Mouse (Mus musculus): ENCODE results near the gene Sez6. TPM values are rescaled to one million over a fixed set of nuclear protein-coding genes. Genes with fewer than 3 reads are reported as not detected.

Gene Sez6
- polyA plus RNA-seq, 1 experiment from 2014 or later: 1.5 TPM

GRCm38 (mm10) chr11:77892883-77893282 lies 37.7 kb upstream of the Sez6 start:
- Histone ChIP-seq H3K27me3 (ENCODE audit: control insufficient read depth, insufficient read depth, low read length) (peaks cover 7% of the 10 kb centered on the region), H3K4me2 (ENCODE audit: low read depth, low read length) (no peak overlapping the region), H3K27ac (replicated peaks; ENCODE audit: low read depth, low read length) (no peak overlapping the region), H3K9me3 (replicated peaks; ENCODE audit: control insufficient read depth, low read length) (no peaks in the 10 kb centered on the region), H3K4me3 (ENCODE audit: low read depth, low read length) (no peak overlapping the region), H3K9ac (replicated peaks; ENCODE audit: low read length) (no peak overlapping the region), H3K36me3 (replicated peaks; ENCODE audit: control insufficient read depth, insufficient read depth, low read depth, low read length) (no peaks in the 10 kb centered on the region), H3K4me1 (ENCODE audit: control insufficient read depth, insufficient read depth, low read length) (peaks cover 17% of the 10 kb centered on the region)
- DNase-seq (ENCODE audit: low spot score): no peak
- 7% methylated on average over 5 of the region's 5 CpGs for WGBS
- ATAC-seq (replicated peaks; ENCODE audit: insufficient number of reproducible peaks, low FRiP score, low TSS enrichment, low read depth): no peak

GRCm38 (mm10) chr11:77893283-77893682 lies 37.3 kb upstream of the Sez6 start:
- Histone ChIP-seq H3K27me3 (ENCODE audit: control insufficient read depth, insufficient read depth, low read length) (peaks cover 9% of the 10 kb centered on the region), H3K4me3 (ENCODE audit: low read depth, low read length) (no peak overlapping the region), H3K4me1 (ENCODE audit: control insufficient read depth, insufficient read depth, low read length) (peaks cover 17% of the 10 kb centered on the region), H3K36me3 (replicated peaks; ENCODE audit: control insufficient read depth, insufficient read depth, low read depth, low read length) (no peaks in the 10 kb centered on the region), H3K9ac (replicated peaks; ENCODE audit: low read length) (peak overlapping the region; percentile 43), H3K9me3 (replicated peaks; ENCODE audit: control insufficient read depth, low read length) (no peaks in the 10 kb centered on the region), H3K27ac (replicated peaks; ENCODE audit: low read depth, low read length) (peak overlapping the region; percentile 57; the same call in 1 of the 2 replicates), H3K4me2 (ENCODE audit: low read depth, low read length) (no peak overlapping the region; the same call in 1 of the 2 replicates)
- DNase-seq (ENCODE audit: low spot score) (no peak), ATAC-seq (replicated peaks; ENCODE audit: insufficient number of reproducible peaks, low FRiP score, low TSS enrichment, low read depth) (no peak)
- 22% methylated on average over 6 of the region's 6 CpGs for WGBS

GRCm38 (mm10) chr11:77893787-77894718 lies 36.5 kb upstream of the Sez6 start, which contains the start of gene Pipox:
Gene Pipox (minus strand): TSS chr11:77894096.
- ATAC-seq (replicated peaks; ENCODE audit: insufficient number of reproducible peaks, low FRiP score, low TSS enrichment, low read depth) (peak; percentile 79), DNase-seq (ENCODE audit: low spot score) (peak; percentile 78)
- Histone ChIP-seq H3K27ac (replicated peaks; ENCODE audit: low read depth, low read length) (peak within 1 kb of the TSS; percentile 57), H3K9ac (replicated peaks; ENCODE audit: low read length) (peak within 1 kb of the TSS; percentile 43), H3K4me1 (ENCODE audit: control insufficient read depth, insufficient read depth, low read length) (peaks cover 17% of the 10 kb centered on the region), H3K4me3 (ENCODE audit: low read depth, low read length) (no peak within 1 kb of the TSS), H3K27me3 (ENCODE audit: control insufficient read depth, insufficient read depth, low read length) (peaks cover 9% of the 10 kb centered on the region), H3K4me2 (ENCODE audit: low read depth, low read length) (peak within 1 kb of the TSS; percentile 3; the same call in 1 of the 2 replicates), H3K36me3 (replicated peaks; ENCODE audit: control insufficient read depth, insufficient read depth, low read depth, low read length) (no peaks in the 10 kb centered on the region), H3K9me3 (replicated peaks; ENCODE audit: control insufficient read depth, low read length) (no peaks in the 10 kb centered on the region)
- whole genome bisulfite sequencing: 18% methylated on average over 11 of the region's 11 CpGs

GRCm38 (mm10) chr11:77894967-77895366 lies 35.6 kb upstream of the Sez6 start:
- ATAC-seq (replicated peaks; ENCODE audit: insufficient number of reproducible peaks, low FRiP score, low TSS enrichment, low read depth) (no peak), DNase-seq (ENCODE audit: low spot score) (no peak)
- Histone ChIP-seq H3K9ac (replicated peaks; ENCODE audit: low read length) (no peak overlapping the region), H3K4me2 (ENCODE audit: low read depth, low read length) (no peak overlapping the region), H3K4me3 (ENCODE audit: low read depth, low read length) (no peak overlapping the region), H3K27me3 (ENCODE audit: control insufficient read depth, insufficient read depth, low read length) (peaks cover 9% of the 10 kb centered on the region), H3K27ac (replicated peaks; ENCODE audit: low read depth, low read length) (no peak overlapping the region), H3K4me1 (ENCODE audit: control insufficient read depth, insufficient read depth, low read length) (peaks cover 17% of the 10 kb centered on the region), H3K36me3 (replicated peaks; ENCODE audit: control insufficient read depth, insufficient read depth, low read depth, low read length) (no peaks in the 10 kb centered on the region), H3K9me3 (replicated peaks; ENCODE audit: control insufficient read depth, low read length) (no peaks in the 10 kb centered on the region)
- WGBS: 74% methylated on average over 2 of the region's 2 CpGs

- Histone ChIP-seq H3K9me3 (replicated peaks; ENCODE audit: control insufficient read depth, low read length) (no peaks in the 10 kb centered on the region), H3K27me3 (ENCODE audit: control insufficient read depth, insufficient read depth, low read length) (peaks cover 9% of the 10 kb centered on the region), H3K4me2 (ENCODE audit: low read depth, low read length) (no peak overlapping the region), H3K36me3 (replicated peaks; ENCODE audit: control insufficient read depth, insufficient read depth, low read depth, low read length) (no peaks in the 10 kb centered on the region), H3K4me3 (ENCODE audit: low read depth, low read length) (no peak overlapping the region), H3K4me1 (ENCODE audit: control insufficient read depth, insufficient read depth, low read length) (peaks cover 17% of the 10 kb centered on the region), H3K27ac (replicated peaks; ENCODE audit: low read depth, low read length) (no peak overlapping the region), H3K9ac (replicated peaks; ENCODE audit: low read length) (no peak overlapping the region)
- WGBS: 83% methylated on average over 9 of the region's 9 CpGs
- no peak for DNase-seq (ENCODE audit: low spot score)
- no peak for ATAC-seq (replicated peaks; ENCODE audit: insufficient number of reproducible peaks, low FRiP score, low TSS enrichment, low read depth)
Observed at GRCm38 (mm10) chr11:77896011-77896410, 34.6 kb upstream of the Sez6 start.

GRCm38 (mm10) chr11:77896480-77896819 lies 34.1 kb upstream of the Sez6 start:
- WGBS: 39% methylated on average over 6 of the region's 6 CpGs
- H3K9ac ChIP-seq (replicated peaks; ENCODE audit: low read length): no peak overlapping the region
- H3K4me1 ChIP-seq (ENCODE audit: control insufficient read depth, insufficient read depth, low read length): peaks cover 17% of the 10 kb centered on the region
- no peak overlapping the region for H3K4me2 ChIP-seq (ENCODE audit: low read depth, low read length)
- ATAC-seq (replicated peaks; ENCODE audit: insufficient number of reproducible peaks, low FRiP score, low TSS enrichment, low read depth): no peak
- H3K36me3 ChIP-seq (replicated peaks; ENCODE audit: control insufficient read depth, insufficient read depth, low read depth, low read length): no peaks in the 10 kb centered on the region
- no peaks in the 10 kb centered on the region for H3K9me3 ChIP-seq (replicated peaks; ENCODE audit: control insufficient read depth, low read length)
- H3K27me3 ChIP-seq (ENCODE audit: control insufficient read depth, insufficient read depth, low read length): peaks cover 9% of the 10 kb centered on the region
- H3K4me3 ChIP-seq (ENCODE audit: low read depth, low read length): no peak overlapping the region
- DNase-seq (ENCODE audit: low spot score): no peak
- no peak overlapping the region for H3K27ac ChIP-seq (replicated peaks; ENCODE audit: low read depth, low read length)

- Histone ChIP-seq H3K4me3 (ENCODE audit: low read depth, low read length) (no peak overlapping the region), H3K4me1 (ENCODE audit: control insufficient read depth, insufficient read depth, low read length) (peaks cover 17% of the 10 kb centered on the region), H3K36me3 (replicated peaks; ENCODE audit: control insufficient read depth, insufficient read depth, low read depth, low read length) (no peaks in the 10 kb centered on the region), H3K27ac (replicated peaks; ENCODE audit: low read depth, low read length) (no peak overlapping the region), H3K4me2 (ENCODE audit: low read depth, low read length) (no peak overlapping the region), H3K9ac (replicated peaks; ENCODE audit: low read length) (no peak overlapping the region), H3K9me3 (replicated peaks; ENCODE audit: control insufficient read depth, low read length) (no peaks in the 10 kb centered on the region), H3K27me3 (ENCODE audit: control insufficient read depth, insufficient read depth, low read length) (peaks cover 9% of the 10 kb centered on the region)
- ATAC-seq (replicated peaks; ENCODE audit: insufficient number of reproducible peaks, low FRiP score, low TSS enrichment, low read depth) (no peak), DNase-seq (ENCODE audit: low spot score) (peak; percentile 58)
- WGBS: 10% methylated on average over 23 of the region's 23 CpGs
Observed at GRCm38 (mm10) chr11:77896820-77897805, 33.5 kb upstream of the Sez6 start.
